Mouse (Mus musculus): ENCODE measurements around the gene Ppp1r26. TPM values are rescaled to one million over a fixed set of nuclear protein-coding genes. Genes with fewer than 3 reads are reported as not detected.

Gene Ppp1r26
- polyA plus RNA-seq, 1 experiment from 2014 or later = 1.1 TPM

- WGBS = 5% methylated on average over 1 of the region's 1 CpGs
- no peak overlapping the region for H3K4me2 ChIP-seq (replicated peaks; ENCODE audit: low read depth)
- H3K9ac ChIP-seq (ENCODE audit: low read length) = no peak overlapping the region
- TF ChIP-seq EP300 (optimal IDR thresholded peaks at IDR 0.05) (no peak), CTCF (IDR thresholded peaks at IDR 0.05; ENCODE audit: low read depth) (no peak)
- no peaks in the 10 kb centered on the region for H3K4me1 ChIP-seq (replicated peaks; ENCODE audit: control insufficient read depth, insufficient read depth)
- H3K9me3 ChIP-seq (ENCODE audit: control insufficient read depth, low read length) = no peaks in the 10 kb centered on the region
- H3K4me3 ChIP-seq (ENCODE audit: low read depth, low read length) = no peak overlapping the region
- DNase-seq (ENCODE audit: low spot score) (peak; percentile 36), ATAC-seq (ENCODE audit: low FRiP score, low TSS enrichment) (0 out of 2 replicates have a peak, but pooled peaks have one; percentile 32)
- H3K27ac ChIP-seq (replicated peaks) = no peak overlapping the region
- H3K36me3 ChIP-seq (ENCODE audit: control insufficient read depth, insufficient read depth, low read length) = no peaks in the 10 kb centered on the region
- no peaks in the 10 kb centered on the region for H3K27me3 ChIP-seq (ENCODE audit: control insufficient read depth, insufficient read depth, low read length)
These were observed 13.8 kb upstream of the Ppp1r26 start for GRCm38 (mm10) chr2:28432811-28433210.

GRCm38 (mm10) chr2:28433512-28433911 lies 13.1 kb upstream of the Ppp1r26 start:
- Histone ChIP-seq H3K4me3 (ENCODE audit: low read depth, low read length) (no peak overlapping the region), H3K4me2 (replicated peaks; ENCODE audit: low read depth) (no peak overlapping the region), H3K27me3 (ENCODE audit: control insufficient read depth, insufficient read depth, low read length) (no peaks in the 10 kb centered on the region), H3K27ac (replicated peaks) (no peak overlapping the region), H3K9ac (ENCODE audit: low read length) (no peak overlapping the region), H3K9me3 (ENCODE audit: control insufficient read depth, low read length) (no peaks in the 10 kb centered on the region), H3K36me3 (ENCODE audit: control insufficient read depth, insufficient read depth, low read length) (no peaks in the 10 kb centered on the region), H3K4me1 (replicated peaks; ENCODE audit: control insufficient read depth, insufficient read depth) (no peaks in the 10 kb centered on the region)
- DNase-seq (ENCODE audit: low spot score) (no peak), ATAC-seq (ENCODE audit: low FRiP score, low TSS enrichment) (no peak)
- TF ChIP-seq EP300 (optimal IDR thresholded peaks at IDR 0.05) = no peak
- no peak for TF ChIP-seq CTCF (IDR thresholded peaks at IDR 0.05; ENCODE audit: low read depth)
- no CpG with 5 or more reads among the region's 2 CpGs for WGBS

- H3K36me3 ChIP-seq (ENCODE audit: control insufficient read depth, insufficient read depth, low read length) = no peaks in the 10 kb centered on the region
These were observed 11.2 kb upstream of the Ppp1r26 start for GRCm38 (mm10) chr2:28435401-28435800.

GRCm38 (mm10) chr2:28440842-28441241 lies 5.8 kb upstream of the Ppp1r26 start:
- WGBS = 56% methylated on average over 6 of the region's 6 CpGs
- Histone ChIP-seq H3K27ac (replicated peaks) (no peak overlapping the region), H3K9ac (ENCODE audit: low read length) (no peak overlapping the region), H3K4me1 (replicated peaks; ENCODE audit: control insufficient read depth, insufficient read depth) (no peaks in the 10 kb centered on the region), H3K4me2 (replicated peaks; ENCODE audit: low read depth) (no peak overlapping the region), H3K4me3 (ENCODE audit: low read depth, low read length) (no peak overlapping the region), H3K36me3 (ENCODE audit: control insufficient read depth, insufficient read depth, low read length) (no peaks in the 10 kb centered on the region), H3K9me3 (ENCODE audit: control insufficient read depth, low read length) (no peaks in the 10 kb centered on the region), H3K27me3 (ENCODE audit: control insufficient read depth, insufficient read depth, low read length) (no peaks in the 10 kb centered on the region)
- DNase-seq (ENCODE audit: low spot score) (no peak), ATAC-seq (ENCODE audit: low FRiP score, low TSS enrichment) (no peak)
- no peak for TF ChIP-seq EP300 (optimal IDR thresholded peaks at IDR 0.05)
- no peak for TF ChIP-seq CTCF (IDR thresholded peaks at IDR 0.05; ENCODE audit: low read depth)

More at GRCm38 (mm10) chr2:28435401-28435800, 11.2 kb upstream of the Ppp1r26 start:
- no peaks in the 10 kb centered on the region for H3K4me1 ChIP-seq (replicated peaks; ENCODE audit: control insufficient read depth, insufficient read depth)
- ATAC-seq (ENCODE audit: low FRiP score, low TSS enrichment) = no peak
- no peak overlapping the region for H3K4me3 ChIP-seq (ENCODE audit: low read depth, low read length)
- H3K27me3 ChIP-seq (ENCODE audit: control insufficient read depth, insufficient read depth, low read length) = no peaks in the 10 kb centered on the region
- TF ChIP-seq EP300 (optimal IDR thresholded peaks at IDR 0.05) = no peak
- TF ChIP-seq CTCF (IDR thresholded peaks at IDR 0.05; ENCODE audit: low read depth) = no peak
- no peak overlapping the region for H3K27ac ChIP-seq (replicated peaks)
- DNase-seq (ENCODE audit: low spot score) = no peak
- no peak overlapping the region for H3K4me2 ChIP-seq (replicated peaks; ENCODE audit: low read depth)
- H3K9me3 ChIP-seq (ENCODE audit: control insufficient read depth, low read length) = no peaks in the 10 kb centered on the region
- 86% methylated on average over 11 of the region's 11 CpGs for WGBS
- H3K9ac ChIP-seq (ENCODE audit: low read length) = no peak overlapping the region

GRCm38 (mm10) chr2:28445082-28445481 lies 1.5 kb upstream of the Ppp1r26 start:
- no peak overlapping the region for H3K4me2 ChIP-seq (replicated peaks; ENCODE audit: low read depth)
- no peak for ATAC-seq (ENCODE audit: low FRiP score, low TSS enrichment)
- no peaks in the 10 kb centered on the region for H3K9me3 ChIP-seq (ENCODE audit: control insufficient read depth, low read length)
- H3K27me3 ChIP-seq (ENCODE audit: control insufficient read depth, insufficient read depth, low read length) = no peaks in the 10 kb centered on the region
- 0 out of 2 replicates have a peak, but pooled peaks cover 2% of the 10 kb centered on the region for H3K4me1 ChIP-seq (replicated peaks; ENCODE audit: control insufficient read depth, insufficient read depth)
- H3K36me3 ChIP-seq (ENCODE audit: control insufficient read depth, insufficient read depth, low read length) = no peaks in the 10 kb centered on the region
- no peak overlapping the region for H3K9ac ChIP-seq (ENCODE audit: low read length)
- DNase-seq (ENCODE audit: low spot score) = no peak
- no peak overlapping the region for H3K4me3 ChIP-seq (ENCODE audit: low read depth, low read length)
- WGBS = 78% methylated on average over 4 of the region's 4 CpGs
- no peak overlapping the region for H3K27ac ChIP-seq (replicated peaks)
- TF ChIP-seq CTCF (IDR thresholded peaks at IDR 0.05; ENCODE audit: low read depth) (no peak), EP300 (optimal IDR thresholded peaks at IDR 0.05) (no peak)

- no peaks in the 10 kb centered on the region for H3K36me3 ChIP-seq (ENCODE audit: control insufficient read depth, insufficient read depth, low read length)
- H3K27ac ChIP-seq (replicated peaks) = no peak overlapping the region
- ATAC-seq (ENCODE audit: low FRiP score, low TSS enrichment) (no peak), DNase-seq (ENCODE audit: low spot score) (peak; percentile 23)
- H3K27me3 ChIP-seq (ENCODE audit: control insufficient read depth, insufficient read depth, low read length) = no peaks in the 10 kb centered on the region
- H3K4me2 ChIP-seq (replicated peaks; ENCODE audit: low read depth) = peak overlapping the region; percentile 96
- H3K4me1 ChIP-seq (replicated peaks; ENCODE audit: control insufficient read depth, insufficient read depth) = 0 out of 2 replicates have a peak, but pooled peaks cover 2% of the 10 kb centered on the region
- peak overlapping the region; percentile 72 for H3K4me3 ChIP-seq (ENCODE audit: low read depth, low read length)
- TF ChIP-seq EP300 (optimal IDR thresholded peaks at IDR 0.05) (no peak), CTCF (IDR thresholded peaks at IDR 0.05; ENCODE audit: low read depth) (no peak)
- 6% methylated on average over 5 of the region's 5 CpGs for WGBS
- H3K9me3 ChIP-seq (ENCODE audit: control insufficient read depth, low read length) = no peaks in the 10 kb centered on the region
- peak overlapping the region; percentile 79 for H3K9ac ChIP-seq (ENCODE audit: low read length)
These were observed 452 bp upstream of the Ppp1r26 start for GRCm38 (mm10) chr2:28446181-28446514.
